Mouse (Mus musculus): ENCODE data around the gene Arl2. TPM values are rescaled to one million over a fixed set of nuclear protein-coding genes. Genes with fewer than 3 reads are reported as not detected.
"Not testable (repeated sequence)": the region's sequence is repeated elsewhere in the genome, so short reads cannot be mapped to it uniquely, and the experiment has no call there.

Arl2 gene
- 10 to 100 TPM; 17.1 to 31.5 TPM for polyA plus RNA-seq (2017; shearing (Covaris generic))

DNA sequence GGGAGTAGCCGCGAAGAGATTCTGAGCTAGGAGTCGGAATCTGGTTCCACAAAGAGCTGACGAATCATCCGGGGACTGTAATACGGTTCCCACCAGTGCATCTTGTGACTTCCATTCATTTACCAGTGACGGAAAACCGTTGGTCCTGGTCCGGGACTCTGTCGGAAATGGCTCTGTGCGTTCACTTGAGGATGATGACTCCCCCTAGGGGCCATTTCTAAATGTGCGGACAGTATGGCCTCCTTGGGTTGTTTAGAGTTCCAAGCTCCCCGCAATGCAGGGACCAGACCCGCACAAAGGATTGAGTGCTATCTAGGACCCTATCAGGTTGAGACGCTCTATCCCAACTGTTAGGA lies at the start of gene Arl2:
Gene Arl2 (minus strand): TSS at position 155 of the 356 bp plus-strand sequence.
- peak; percentile 68 for ATAC-seq

DNA sequence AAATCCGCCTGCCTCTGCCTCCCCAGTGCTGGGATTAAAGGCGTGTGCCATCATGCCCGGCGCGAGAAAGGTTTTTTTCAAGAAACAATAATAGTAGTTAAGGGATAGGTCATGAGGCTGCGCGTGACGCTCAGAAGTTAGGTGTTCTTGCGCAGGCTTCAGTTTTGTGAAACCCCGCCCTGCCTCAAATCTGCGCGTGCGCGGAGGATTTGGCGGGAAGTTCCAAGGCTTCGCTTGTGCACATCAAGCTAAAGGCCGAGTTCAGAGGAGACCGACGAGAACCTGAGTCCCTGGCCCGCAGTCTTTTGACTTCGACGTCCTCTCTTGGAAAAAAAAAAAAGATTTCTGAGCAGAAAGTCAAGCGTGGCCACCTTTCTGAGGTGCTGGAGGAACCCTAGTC lies 42.8 kb upstream of the Arl2 start, which contains the start of gene Majin:
Gene Majin (plus strand): TSS at position 258 of the 400 bp plus-strand sequence.
- no peak for ATAC-seq

DNA sequence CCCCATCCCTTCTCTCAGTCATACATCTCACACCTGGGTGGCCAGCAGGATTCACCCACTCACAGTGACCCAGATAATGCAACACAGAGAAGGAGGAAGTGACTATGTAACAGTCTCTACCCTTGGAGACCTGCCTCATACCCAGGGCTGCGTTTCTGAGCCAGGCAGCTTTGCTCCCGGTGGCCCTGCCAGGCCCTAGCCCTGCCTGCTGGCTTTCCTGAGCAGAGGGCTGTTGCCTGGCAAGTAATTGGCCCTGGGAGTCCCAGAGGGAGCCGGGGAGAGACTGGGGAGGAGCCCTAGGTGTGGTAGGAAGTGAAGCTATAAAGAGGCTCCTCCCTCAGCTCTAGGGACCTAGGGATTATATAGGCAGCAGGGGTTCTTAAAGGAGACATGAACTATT lies 41.2 kb upstream of the Arl2 start:
- no peak for ATAC-seq

DNA sequence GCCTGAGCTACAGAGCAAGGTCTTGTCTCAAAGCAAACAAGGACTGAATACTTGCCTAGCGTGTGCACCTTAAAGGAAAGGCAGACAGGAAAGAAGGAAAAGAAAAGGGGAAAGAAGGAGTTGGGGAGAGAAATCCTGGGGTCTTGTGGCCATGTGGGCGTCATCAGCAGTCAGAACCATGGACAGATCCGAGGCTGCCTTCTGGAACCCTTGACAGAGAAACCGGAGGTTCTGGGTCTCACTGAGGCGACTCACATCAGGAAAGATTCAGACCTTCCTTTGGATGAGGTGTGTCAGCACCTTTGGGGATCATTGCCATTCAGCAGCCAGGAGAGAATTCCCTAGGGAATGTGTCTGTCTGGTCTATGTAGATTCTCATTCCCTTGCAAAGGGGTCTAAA lies 40.3 kb upstream of the Arl2 start:
- no peak for ATAC-seq

DNA sequence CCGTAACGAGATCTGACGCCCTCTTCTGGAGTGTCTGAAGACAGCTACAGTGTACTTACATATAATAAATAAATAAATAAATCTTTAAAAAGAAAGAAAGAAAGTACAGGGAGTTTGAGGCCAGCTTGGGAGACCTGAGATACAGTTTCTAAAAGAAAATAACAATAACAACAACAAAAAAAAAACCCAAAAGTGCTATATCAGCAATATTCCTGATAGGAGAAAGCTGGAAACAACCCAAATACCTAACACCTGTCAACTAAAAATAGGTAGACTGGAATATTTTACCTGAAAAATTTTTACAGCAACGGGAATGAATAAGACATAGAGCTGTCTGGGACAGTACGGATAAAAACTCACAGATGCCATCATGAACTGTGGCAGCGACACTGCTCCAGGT lies 37.4 kb upstream of the Arl2 start:
- no peak for ATAC-seq

DNA sequence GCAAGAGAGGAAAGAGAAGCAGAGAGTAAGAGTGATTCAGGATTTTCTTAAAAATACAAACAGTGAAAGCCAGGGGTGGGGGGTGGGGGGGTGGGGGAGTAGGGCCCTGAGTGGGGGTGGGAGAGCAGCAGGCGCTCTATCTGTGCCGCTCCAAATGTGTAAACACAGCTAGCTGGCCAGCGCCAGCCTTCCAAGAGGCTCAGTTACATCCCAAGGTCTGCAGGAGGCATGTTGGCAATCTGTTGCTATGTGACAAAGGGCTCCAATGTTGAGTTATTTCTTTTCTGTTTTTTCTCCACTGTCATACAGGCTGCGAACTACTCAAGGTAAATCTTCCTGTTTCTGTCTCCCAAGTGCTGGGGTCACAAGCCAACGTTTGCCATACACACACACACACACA lies 33.4 kb upstream of the Arl2 start:
- ATAC-seq, result no peak

DNA sequence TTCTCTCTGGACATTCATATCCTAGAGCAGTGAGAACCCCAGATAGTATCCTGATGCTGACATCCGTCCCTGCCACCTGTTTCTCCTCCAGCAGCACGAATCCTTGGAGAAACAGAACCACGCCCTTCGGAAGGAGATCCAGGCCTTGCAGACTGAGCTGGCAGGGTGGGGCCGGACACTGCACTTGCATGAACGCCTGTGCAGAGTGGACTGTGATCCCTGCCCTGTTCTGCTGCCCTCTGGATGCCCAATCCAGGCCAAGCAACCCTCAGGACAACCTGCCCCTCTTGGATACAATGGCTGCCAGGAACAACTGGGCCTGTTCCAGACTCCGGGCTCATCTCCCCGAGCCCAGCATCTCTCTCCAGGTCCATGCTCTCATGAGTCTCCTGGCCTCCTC lies 29.9 kb upstream of the Arl2 start:
- ATAC-seq, result no peak

DNA sequence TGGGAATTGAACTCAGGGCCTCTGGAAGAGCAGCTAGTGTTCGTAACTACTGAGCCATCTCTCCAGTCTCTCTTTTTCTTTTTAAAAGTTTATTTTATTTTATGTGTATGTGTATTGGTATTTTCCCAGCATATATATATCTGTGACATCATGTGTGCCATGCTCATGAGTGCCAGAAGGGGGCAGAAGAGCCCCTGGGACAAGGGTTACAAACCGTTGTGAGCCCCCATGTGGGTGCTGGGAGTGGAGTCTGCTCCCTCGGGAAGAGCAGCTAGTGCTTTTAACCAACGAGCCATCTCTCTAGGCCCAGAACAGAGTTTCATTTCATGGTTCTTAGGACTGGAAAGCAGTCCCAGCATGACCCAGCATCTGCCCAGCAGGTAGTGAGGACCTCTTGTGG lies 25.4 kb upstream of the Arl2 start:
- no peak for ATAC-seq

DNA sequence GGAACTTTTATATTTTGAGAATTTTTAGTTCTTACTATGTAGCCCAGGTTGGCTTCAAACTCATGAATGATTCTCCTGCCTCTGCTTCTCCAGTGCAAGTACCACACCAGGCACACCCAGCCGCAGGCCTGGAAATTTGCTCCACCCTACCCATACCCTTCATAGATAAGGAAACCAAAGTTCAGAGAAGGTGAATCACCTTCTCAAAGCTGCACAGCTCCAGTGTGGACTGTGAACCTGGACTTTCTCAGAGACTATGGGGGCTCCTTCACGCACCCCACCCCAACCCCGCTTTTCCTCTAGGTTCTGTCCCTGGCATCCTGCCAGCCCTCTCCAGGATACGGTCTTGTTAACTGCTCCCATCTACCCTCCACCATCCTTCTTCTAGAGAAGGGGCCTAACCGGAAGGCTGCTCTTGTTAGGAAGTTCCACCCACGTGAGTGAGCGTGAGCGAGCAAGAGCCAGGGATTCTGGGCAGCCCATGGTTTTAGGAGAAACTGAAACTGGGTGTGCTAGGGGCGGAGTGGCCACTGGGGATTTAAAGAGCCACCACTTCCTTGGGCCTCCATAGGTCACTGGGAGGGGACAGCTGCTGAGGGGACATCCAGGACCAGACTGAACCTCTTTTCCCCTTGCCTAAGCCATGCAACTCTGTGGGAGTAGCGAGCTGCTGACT lies 22.7 kb upstream of the Arl2 start:
- ATAC-seq, result no peak

DNA sequence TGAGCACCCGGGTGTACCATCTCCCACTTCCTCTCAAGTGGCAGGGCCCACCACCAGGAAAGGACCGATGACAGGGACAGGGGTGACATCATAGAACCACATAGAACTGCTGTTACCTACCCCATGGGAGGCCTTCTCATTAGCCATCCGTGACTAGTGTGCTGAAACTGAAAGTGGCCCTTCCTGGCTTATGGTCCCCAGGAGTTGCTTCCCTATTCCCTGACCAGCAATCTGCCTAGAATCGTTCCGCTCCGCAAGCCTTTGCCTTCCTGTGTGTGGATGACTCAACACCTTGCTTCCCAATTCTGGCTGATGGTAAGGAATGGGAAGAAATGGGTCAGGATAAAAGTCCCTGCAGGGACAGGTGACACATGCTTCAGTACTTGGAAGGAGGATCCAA lies 15.9 kb upstream of the Arl2 start:
- ATAC-seq, result no peak

DNA sequence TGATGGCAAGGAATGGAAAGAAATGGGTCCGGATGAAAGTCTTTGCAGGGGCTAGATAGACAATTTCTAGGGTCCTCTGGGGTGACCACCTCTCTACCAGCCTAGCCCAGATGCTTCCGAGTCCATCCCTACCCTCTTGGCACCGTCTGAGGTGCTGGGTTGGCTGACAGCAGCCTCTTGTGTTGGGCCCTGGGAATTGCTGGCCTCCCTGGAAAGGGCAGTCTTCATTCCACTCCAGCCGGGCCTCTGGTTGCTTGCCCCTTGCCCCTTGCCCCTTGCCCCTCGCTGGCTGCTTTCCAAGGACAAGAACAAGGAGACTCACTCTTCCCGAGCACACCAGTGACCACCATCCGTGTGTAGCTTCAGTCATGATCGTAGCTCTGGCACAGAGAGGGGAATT lies 15.0 kb upstream of the Arl2 start:
- ATAC-seq, result no peak

DNA sequence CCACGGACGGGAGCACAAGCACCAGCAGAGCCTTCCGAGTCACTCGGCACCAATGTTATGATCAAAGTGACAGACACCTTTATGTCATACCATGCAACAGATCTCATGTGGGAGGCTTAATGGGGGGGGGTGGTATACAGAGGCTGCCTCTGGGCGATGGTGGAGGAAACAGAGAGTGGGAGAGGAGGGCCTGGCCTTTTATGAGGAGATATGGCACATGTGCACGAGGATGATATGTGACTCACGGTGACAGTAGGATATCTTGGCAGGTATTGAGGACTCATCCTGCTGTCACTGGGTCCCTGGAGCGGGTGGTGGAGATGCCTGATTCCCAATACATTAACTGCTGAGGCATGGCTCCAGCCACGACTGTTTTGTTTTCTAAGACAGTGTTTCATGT lies 13.8 kb upstream of the Arl2 start:
- no peak for ATAC-seq

DNA sequence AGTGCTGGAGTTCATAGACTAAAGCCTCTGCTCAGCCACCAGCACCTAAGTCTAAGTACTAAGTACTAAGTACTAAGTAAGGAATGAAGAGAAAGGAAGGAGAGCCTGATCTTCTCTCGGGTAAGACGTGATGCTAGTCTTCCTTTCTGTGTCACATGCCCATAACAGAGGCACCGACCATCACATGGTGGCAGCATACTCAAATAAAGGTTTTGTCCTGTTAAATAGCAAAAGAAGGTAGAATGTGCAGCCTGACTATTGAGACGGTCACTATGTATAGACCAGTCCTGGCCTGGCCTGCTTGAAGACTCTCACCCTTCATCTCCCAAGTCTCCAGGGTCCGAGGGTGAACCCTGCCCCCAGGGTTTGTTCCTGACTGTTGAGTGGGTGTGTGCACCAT lies 3.5 kb upstream of the Arl2 start:
- no peak for ATAC-seq

DNA sequence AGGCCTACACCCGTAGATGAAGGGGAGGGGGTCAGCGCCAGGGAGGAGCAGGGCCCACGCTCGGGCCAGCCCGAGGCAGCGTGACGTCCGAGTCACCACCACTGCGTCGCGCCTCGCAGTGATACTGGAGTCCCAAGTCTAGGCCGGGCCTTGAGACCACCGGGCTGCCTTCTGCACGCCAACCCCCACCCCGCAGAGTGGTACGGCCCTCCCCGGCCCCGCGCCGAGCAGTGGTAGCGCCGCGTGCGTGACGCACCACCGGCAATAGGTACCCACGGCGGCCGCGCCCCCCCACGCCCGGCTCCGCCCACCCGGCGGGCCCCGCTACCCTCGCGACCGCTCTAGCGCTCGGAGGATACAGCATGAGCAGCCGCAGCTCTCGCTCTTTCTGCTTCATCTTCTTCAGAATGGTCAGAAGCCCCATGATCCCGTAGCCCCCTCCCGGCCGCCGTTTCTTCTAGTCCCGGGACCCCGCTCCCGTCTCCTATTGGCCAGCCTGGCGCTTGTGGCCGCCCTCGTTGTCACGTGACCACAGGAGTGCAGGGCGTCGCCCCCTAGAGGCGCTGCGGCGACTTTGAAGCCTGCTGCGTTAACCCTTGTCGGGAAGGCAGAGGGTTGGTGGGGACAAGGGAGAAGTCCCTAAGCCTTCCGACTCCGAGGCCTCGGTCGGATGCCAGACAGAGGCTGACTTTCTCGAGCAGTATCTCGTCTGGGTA lies 512 bp downstream of the Arl2 start, which contains the start of gene Batf2:
Gene Batf2 (plus strand): TSS at position 306 of the 716 bp plus-strand sequence.
- peak; percentile 86 for ATAC-seq

DNA sequence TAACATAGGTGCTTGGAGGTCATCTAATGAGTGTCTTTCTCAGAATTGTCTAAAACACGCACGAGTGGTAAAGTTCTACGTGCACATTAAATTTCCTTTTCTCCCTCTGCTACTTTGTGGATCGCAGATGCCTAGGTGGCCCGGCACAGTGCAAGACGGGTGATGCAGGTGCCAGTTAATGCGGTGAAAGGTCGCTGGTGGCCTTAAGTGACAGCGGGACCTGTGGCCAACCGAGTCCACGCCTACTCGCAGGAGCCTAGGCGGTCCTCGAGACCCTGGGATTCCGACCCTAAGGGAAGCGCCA lies 1.0 kb downstream of the Arl2 start:
- peak; percentile 17 for ATAC-seq

DNA sequence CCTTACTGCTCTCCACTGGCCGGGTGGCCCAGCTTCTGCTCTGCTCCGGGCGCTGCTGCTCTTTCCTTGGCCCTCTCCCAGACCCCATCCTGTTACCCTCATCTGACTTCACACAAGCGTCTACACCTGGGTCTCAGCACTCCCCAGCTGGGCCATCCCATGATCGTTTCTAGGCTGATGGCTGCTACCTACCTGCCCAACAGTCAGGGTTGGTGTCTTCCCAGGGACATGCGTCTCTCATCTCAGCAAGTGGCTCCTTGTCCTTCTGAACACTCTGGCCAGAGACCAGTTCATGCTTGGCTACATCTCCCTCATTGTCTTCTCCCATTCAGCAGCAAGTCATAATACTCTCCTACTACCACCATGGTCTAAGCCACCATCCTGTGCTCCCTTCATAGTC lies 1.6 kb downstream of the Arl2 start:
- ATAC-seq, result no peak

DNA sequence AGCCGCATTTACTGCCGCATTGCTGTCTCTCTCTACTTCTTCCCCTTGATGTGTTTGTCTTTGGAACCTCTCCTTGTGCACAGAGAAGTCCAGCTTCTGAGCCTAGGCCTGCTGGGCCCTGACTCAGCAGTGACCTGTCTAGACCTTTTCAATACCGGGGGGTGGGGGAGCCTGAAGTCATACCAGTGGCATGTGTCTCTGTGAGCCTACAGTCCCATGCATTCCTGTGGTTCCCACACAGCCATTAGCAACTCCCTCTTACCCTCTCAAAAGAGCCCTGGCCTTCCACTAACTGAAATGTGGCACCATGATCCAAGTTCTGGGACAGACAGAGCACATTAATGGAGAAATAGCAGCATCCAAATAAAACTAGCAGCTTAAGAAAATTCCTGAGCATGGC lies 5.0 kb downstream of the Arl2 start:
- ATAC-seq, result no peak

DNA sequence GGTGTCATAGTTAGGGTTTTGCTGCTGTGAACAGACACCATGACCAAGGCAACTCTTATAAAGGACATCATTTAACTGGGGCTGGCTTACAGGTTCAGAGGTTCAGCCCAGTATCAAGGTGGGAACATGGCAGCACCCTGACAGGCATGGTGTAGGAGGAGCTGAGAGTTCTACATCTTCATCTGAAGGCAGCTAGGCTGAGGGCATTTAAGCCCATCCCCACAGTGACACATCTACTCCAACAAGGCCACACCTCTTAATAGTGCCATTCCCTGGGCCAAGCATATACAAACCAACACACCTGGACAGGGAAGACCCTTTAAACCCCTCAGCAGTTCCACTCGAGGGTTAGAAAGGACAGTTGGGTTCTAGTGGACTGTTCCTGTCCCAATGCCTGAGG lies 8.2 kb downstream of the Arl2 start:
- ATAC-seq, result not testable (repeated sequence)

DNA sequence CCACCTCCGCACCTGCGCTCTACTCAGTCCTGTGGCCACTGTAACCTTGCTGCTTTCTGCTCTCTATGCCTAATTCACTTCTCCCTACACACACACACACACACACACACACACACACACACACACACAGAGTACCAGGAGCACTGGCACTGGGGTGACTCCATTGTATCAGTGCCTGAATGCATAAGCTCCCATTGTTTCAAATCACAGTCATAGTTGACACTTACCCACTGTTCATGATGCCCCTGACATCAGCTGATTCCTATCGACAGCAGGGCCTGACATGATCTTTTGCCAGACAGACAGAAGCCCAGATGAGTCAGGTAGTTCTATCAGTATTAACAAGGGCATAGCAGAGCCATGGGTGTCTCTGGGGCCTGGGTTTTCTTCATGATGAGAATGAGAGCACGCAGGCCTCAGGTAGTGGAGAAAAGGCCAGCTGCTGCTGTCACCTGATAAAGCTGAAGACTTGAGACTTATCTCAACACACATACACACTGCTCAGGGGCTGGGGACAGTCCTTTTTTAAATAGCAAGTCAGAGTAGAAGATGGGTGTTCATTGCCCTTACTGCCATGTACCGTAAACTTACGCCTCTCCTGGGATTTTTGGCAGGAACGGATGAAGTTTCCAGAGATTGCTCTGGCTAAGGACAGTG lies 9.0 kb downstream of the Arl2 start:
- no peak for ATAC-seq

DNA sequence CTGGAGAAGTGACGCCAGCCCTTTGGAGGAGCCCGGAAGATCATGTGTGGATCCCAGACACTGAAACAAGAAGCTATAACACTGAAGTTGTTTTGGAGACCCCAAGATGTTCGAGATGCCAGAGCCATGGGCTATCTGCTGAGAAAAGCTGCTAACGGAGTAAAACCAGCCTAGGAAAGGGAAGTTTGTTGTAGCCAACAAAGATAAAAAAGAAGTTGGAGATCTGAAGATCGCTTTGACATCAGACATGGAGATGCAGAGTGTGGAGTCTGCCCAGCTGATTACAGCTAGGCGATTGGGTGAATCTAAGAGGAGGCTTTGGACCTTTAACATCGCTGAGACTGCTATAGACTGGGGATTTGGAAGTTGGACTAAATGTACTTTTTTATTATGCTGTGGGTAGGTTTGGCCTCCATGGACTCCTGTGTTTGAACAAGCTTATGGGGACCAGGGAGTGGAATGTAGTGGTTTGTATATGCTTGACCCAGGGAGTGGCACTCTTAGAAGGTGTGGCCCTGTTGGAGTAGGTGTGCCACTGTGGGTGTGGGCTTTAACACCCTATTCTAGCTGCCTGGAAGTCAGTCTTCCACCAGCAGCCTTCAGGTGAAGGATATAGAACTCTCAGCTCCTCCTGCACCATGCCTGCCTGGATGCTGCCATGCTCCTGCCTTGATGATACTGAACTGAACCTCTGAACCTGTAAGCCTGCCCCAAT lies 10.8 kb downstream of the Arl2 start:
- ATAC-seq, result not testable (repeated sequence)

DNA sequence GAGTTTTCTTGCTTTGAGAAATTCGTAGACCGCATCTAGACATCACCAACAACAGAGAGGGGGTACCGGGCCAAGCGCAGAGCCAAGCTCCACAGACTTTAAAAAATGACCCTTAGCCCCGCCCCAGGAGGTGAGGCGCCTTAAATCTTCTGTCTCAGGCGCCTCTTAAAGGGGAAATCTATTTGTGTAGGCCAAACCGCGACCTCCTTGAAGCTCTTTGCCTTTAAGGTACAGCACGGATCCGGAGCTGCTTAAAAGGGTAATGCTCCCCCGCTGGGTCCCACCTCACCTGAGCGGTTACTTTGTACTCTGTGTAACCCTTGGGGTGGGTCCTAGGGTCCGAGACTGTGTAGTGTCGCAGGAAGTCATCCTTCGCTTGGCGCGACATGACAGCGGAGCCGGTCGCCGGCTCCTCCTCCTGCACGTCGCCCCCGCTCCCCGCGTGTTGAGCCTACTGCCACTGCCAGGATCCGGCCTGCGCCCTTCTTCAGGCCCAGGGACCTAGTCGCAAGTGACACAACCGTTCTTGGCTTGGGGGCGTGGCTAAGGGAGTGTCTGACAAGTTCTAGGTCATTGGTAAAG lies 13.5 kb downstream of the Arl2 start, which contains the start of gene Snx15:
Gene Snx15 (minus strand): TSS at position 545 of the 582 bp plus-strand sequence.
- peak; percentile 94 for ATAC-seq

DNA sequence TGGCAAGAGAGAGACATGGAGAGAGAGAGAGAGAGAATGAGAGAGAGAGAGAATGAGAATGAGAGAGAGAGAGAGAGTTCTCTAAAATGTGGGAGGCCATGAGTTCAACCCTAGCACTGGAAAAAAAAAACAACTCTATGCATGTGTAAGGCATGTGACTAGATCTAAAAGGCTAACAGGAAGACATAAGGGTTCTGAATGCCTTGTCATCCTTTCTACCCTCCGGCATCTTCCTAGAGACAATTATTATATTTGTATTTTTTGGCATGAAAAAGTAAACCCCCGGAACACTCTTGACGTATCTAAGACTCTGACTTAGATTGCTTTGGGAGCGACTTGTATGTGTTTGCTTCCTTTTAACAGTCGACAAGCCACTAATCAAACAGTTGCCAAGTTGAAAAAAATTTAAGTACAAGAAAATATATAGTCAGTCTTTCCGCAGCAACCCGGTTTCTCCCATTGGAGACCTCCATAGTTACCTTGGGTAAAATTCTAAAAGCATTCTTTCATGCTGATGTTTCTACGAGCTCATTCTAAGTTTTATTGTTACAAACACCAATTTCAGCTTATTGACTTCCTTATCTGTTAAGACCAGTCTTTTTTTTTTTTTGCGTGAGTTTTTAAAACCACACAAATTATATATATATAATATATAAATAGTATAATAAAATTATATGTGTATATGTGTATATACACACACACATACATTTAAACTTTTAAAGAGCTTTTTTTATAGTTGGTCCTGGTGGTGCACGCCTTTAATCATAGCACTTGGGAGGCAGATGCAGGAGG lies 14.4 kb downstream of the Arl2 start:
- no peak for ATAC-seq

All from CD4-positive, CD25-positive, alpha-beta regulatory T cell, adult 4 months (primary cell).